Mouse (Mus musculus) midbrain, embryonic 15.5 days (tissue): ENCODE results near the gene Eftud2. TPM values are rescaled to one million over a fixed set of nuclear protein-coding genes. Genes with fewer than 3 reads are reported as not detected.

Experiments used
- ATAC-seq: fragments of 200-750 bp; cut with Nextera tagmentation; replicated peaks from 2 replicates; pipeline ENCODE4 v1.8.0; 2017; ENCODE audit warnings: moderate TSS enrichment
- H3K27ac ChIP-seq: fragments of 300-500 bp; sonication (generic); 2 replicates; pipeline ENCODE4 v1.5.1; 2015; ENCODE audit warnings: mild to moderate bottlenecking, inconsistent platforms
- H3K27me3 ChIP-seq: fragments of 300-500 bp; sonication (generic); replicated peaks from 2 replicates; pipeline ENCODE4 v1.6.1; 2015; ENCODE audit warnings: inconsistent platforms
- H3K36me3 ChIP-seq: fragments of 300-500 bp; sonication (generic); replicated peaks from 2 replicates; pipeline ENCODE4 v1.6.1; 2015; ENCODE audit warnings: inconsistent platforms
- H3K4me1 ChIP-seq: fragments of 300-500 bp; sonication (generic); 2 replicates; pipeline ENCODE4 v1.6.1; 2015; ENCODE audit warnings: inconsistent platforms
- H3K4me2 ChIP-seq: fragments of 300-500 bp; sonication (generic); 2 replicates; pipeline ENCODE4 v1.6.1; 2015; ENCODE audit warnings: inconsistent platforms, mild to moderate bottlenecking, moderate library complexity
- H3K4me3 ChIP-seq: fragments of 300-500 bp; sonication (generic); 2 replicates; pipeline ENCODE4 v1.5.1; 2015; ENCODE audit warnings: mild to moderate bottlenecking, inconsistent platforms
- H3K9ac ChIP-seq: fragments of 300-500 bp; sonication (generic); 2 replicates; pipeline ENCODE4 v1.6.1; 2015; ENCODE audit warnings: mild to moderate bottlenecking, inconsistent platforms
- H3K9me3 ChIP-seq: fragments of 300-500 bp; sonication (generic); 2 replicates; pipeline ENCODE4 v1.6.1; 2016; ENCODE audit warnings: inconsistent platforms
- WGBS: fragments of 180-500 bp; shearing (Covaris S2); methylation state at CpG from one replicate; pipeline ENCODE4 v1.1.7; 2015; ENCODE audit warnings: mixed read lengths; 5-methylcytosine and 5-hydroxymethylcytosine counted together
- polyA plus RNA-seq: library from polyadenylated mRNA; unstranded; fragments of >200 nt; fragmentation: Nextera tagmentation; extraction: Ambion mirVana; gene quantifications from 2 replicates; pipeline ENCODE4 v1.2.1, GENCODE M21; 2015

The Eftud2 gene
- polyA plus RNA-seq, 1 experiment from 2014 or later, result 146 TPM

GRCm38 (mm10) chr11:102864272-102864671 lies 16.5 kb downstream of the Eftud2 start:
- 34% methylated on average over 4 of the region's 4 CpGs for WGBS
- Histone ChIP-seq H3K27ac (no peak overlapping the region), H3K36me3 (peaks cover 47% of the 10 kb centered on the region), H3K4me1 (no peaks in the 10 kb centered on the region), H3K9me3 (no peaks in the 10 kb centered on the region), H3K27me3 (no peaks in the 10 kb centered on the region), H3K9ac (no peak overlapping the region), H3K4me3 (no peak overlapping the region), H3K4me2 (no peak overlapping the region)
- ATAC-seq, result no peak

GRCm38 (mm10) chr11:102859933-102860332 lies 20.9 kb downstream of the Eftud2 start:
- Histone ChIP-seq H3K4me2 (no peak overlapping the region), H3K4me3 (no peak overlapping the region), H3K36me3 (peaks cover 46% of the 10 kb centered on the region; the same call in 1 of the 2 replicates), H3K9ac (no peak overlapping the region), H3K27ac (no peak overlapping the region), H3K9me3 (no peaks in the 10 kb centered on the region), H3K27me3 (no peaks in the 10 kb centered on the region), H3K4me1 (no peaks in the 10 kb centered on the region)
- WGBS, result 96% methylated on average over 8 of the region's 8 CpGs
- no peak for ATAC-seq

- H3K4me3 ChIP-seq, result no peak overlapping the region
- 87% methylated on average over 11 of the region's 11 CpGs for WGBS
- no peak overlapping the region for H3K4me2 ChIP-seq
- H3K4me1 ChIP-seq, result no peaks in the 10 kb centered on the region
- H3K9me3 ChIP-seq, result no peaks in the 10 kb centered on the region
- H3K27me3 ChIP-seq, result no peaks in the 10 kb centered on the region
- H3K36me3 ChIP-seq, result peaks cover 55% of the 10 kb centered on the region
- H3K27ac ChIP-seq, result no peak overlapping the region
- no peak for ATAC-seq
- no peak overlapping the region for H3K9ac ChIP-seq
Observed at GRCm38 (mm10) chr11:102858951-102859350, 21.8 kb downstream of the Eftud2 start.

- 90% methylated on average over 6 of the region's 6 CpGs for WGBS
- H3K36me3 ChIP-seq, result peaks cover 49% of the 10 kb centered on the region
- no peak overlapping the region for H3K4me2 ChIP-seq
Observed at GRCm38 (mm10) chr11:102855941-102856340, 24.8 kb downstream of the Eftud2 start.

GRCm38 (mm10) chr11:102853760-102854159 lies 27.0 kb downstream of the Eftud2 start:
- Histone ChIP-seq H3K9ac (no peak overlapping the region), H3K27ac (no peak overlapping the region), H3K4me2 (no peak overlapping the region), H3K4me3 (no peak overlapping the region), H3K4me1 (no peaks in the 10 kb centered on the region), H3K9me3 (no peaks in the 10 kb centered on the region), H3K27me3 (no peaks in the 10 kb centered on the region), H3K36me3 (peaks cover 58% of the 10 kb centered on the region)
- ATAC-seq, result no peak

More at GRCm38 (mm10) chr11:102855941-102856340, 24.8 kb downstream of the Eftud2 start:
- Histone ChIP-seq H3K9ac (no peak overlapping the region), H3K27ac (no peak overlapping the region), H3K9me3 (no peaks in the 10 kb centered on the region), H3K4me3 (no peak overlapping the region), H3K4me1 (no peaks in the 10 kb centered on the region), H3K27me3 (no peaks in the 10 kb centered on the region)
- ATAC-seq, result no peak

- no peak for ATAC-seq
Observed at GRCm38 (mm10) chr11:102851883-102852282, 28.9 kb downstream of the Eftud2 start.

DNA sequence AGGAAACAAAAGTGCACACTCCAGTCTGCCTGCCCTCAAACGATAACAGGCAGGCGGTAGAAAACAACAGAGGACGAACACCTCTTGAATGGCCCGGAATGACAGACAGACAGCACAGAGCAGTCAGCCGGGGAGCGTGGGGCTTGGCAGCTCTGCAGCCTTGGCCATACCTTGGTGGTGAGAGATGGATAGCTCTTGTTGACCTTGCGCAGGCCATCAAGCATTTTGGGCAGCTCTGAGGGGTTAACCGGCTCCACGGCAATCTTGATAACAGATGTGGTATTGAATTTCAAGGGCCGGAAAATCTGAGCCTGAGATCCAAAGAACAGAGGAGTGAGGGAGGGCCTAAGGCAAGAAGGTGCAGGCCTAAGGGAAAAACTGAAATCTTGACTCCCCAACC lies 34.9 kb downstream of the Eftud2 start:
- H3K9ac ChIP-seq, result no peak overlapping the region
- WGBS, result 93% methylated on average over 10 of the region's 10 CpGs
- peaks cover 77% of the 10 kb centered on the region for H3K36me3 ChIP-seq
- H3K4me2 ChIP-seq, result no peak overlapping the region
- no peak overlapping the region for H3K4me3 ChIP-seq
- no peaks in the 10 kb centered on the region for H3K9me3 ChIP-seq
- no peak overlapping the region for H3K27ac ChIP-seq
- H3K4me1 ChIP-seq, result no peaks in the 10 kb centered on the region
- ATAC-seq, result no peak
- no peaks in the 10 kb centered on the region for H3K27me3 ChIP-seq

More at GRCm38 (mm10) chr11:102851883-102852282, 28.9 kb downstream of the Eftud2 start:
- Histone ChIP-seq H3K9me3 (no peaks in the 10 kb centered on the region), H3K4me3 (no peak overlapping the region), H3K27me3 (no peaks in the 10 kb centered on the region), H3K36me3 (peaks cover 55% of the 10 kb centered on the region), H3K4me2 (no peak overlapping the region), H3K27ac (no peak overlapping the region), H3K9ac (no peak overlapping the region), H3K4me1 (no peaks in the 10 kb centered on the region)
- WGBS, result 69% methylated on average over 5 of the region's 5 CpGs

GRCm38 (mm10) chr11:102838616-102839150 lies 42.1 kb downstream of the Eftud2 start:
- no peaks in the 10 kb centered on the region for H3K27me3 ChIP-seq
- no peak overlapping the region for H3K4me2 ChIP-seq
- no peak overlapping the region for H3K27ac ChIP-seq
- ATAC-seq, result no peak
- no peak overlapping the region for H3K4me3 ChIP-seq
- no peak overlapping the region for H3K9ac ChIP-seq
- no peaks in the 10 kb centered on the region for H3K9me3 ChIP-seq
- peaks cover 46% of the 10 kb centered on the region; the same call in 1 of the 2 replicates for H3K36me3 ChIP-seq
- 90% methylated on average over 9 of the region's 9 CpGs for WGBS
- no peaks in the 10 kb centered on the region for H3K4me1 ChIP-seq

DNA sequence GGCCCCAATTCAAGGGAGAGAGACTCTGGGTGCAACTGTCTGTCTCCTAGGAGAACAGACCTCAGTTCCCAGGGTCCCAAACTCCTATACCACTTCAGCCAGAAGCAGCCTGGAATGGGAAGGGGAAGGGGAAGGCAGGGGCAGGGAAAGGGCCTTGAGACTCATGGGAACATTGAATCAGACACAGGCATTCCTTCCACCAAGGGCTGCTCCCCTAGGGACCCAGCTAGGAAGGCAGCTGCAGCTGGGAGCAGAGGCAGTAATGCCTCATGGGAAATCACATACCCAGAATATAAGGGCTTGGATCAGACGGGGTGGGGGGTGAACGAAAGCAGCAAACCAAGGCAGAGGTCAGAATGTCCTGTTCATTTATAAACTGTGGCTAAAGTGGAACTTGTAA lies 42.7 kb downstream of the Eftud2 start:
- 90% methylated on average over 2 of the region's 2 CpGs for WGBS
- no peak overlapping the region for H3K27ac ChIP-seq
- ATAC-seq, result no peak

DNA sequence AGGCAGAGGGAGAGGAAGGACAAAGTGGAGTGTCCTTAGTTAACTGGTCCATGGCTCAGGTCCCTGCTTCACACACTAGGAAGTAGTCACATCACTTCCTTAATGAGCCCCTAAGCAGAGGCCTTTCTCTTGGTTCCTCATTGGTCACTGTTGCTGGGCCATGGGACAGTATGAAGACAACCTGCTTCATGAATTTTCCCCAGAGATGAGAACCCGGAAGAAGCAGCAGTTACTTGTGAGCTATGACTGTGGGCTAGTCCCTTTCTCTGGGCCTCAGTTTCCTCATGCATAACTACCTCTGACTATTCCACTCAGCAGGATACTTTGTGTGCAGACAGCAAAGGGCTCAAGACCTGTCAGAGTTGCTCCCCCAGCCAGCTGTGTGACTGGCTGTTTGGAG lies 43.4 kb downstream of the Eftud2 start:
- Histone ChIP-seq H3K4me3 (no peak overlapping the region), H3K9me3 (no peaks in the 10 kb centered on the region), H3K9ac (no peak overlapping the region), H3K4me1 (no peaks in the 10 kb centered on the region), H3K27me3 (no peaks in the 10 kb centered on the region), H3K4me2 (no peak overlapping the region), H3K36me3 (peaks cover 35% of the 10 kb centered on the region; the same call in 1 of the 2 replicates), H3K27ac (no peak overlapping the region)
- 100% methylated on average over 1 of the region's 1 CpGs for WGBS
- ATAC-seq, result no peak

More for the DNA sequence above, 42.7 kb downstream of the Eftud2 start:
- Histone ChIP-seq H3K9me3 (no peaks in the 10 kb centered on the region), H3K9ac (no peak overlapping the region), H3K4me2 (no peak overlapping the region), H3K27me3 (no peaks in the 10 kb centered on the region), H3K4me1 (no peaks in the 10 kb centered on the region), H3K36me3 (peaks cover 41% of the 10 kb centered on the region; the same call in 1 of the 2 replicates), H3K4me3 (no peak overlapping the region)

DNA sequence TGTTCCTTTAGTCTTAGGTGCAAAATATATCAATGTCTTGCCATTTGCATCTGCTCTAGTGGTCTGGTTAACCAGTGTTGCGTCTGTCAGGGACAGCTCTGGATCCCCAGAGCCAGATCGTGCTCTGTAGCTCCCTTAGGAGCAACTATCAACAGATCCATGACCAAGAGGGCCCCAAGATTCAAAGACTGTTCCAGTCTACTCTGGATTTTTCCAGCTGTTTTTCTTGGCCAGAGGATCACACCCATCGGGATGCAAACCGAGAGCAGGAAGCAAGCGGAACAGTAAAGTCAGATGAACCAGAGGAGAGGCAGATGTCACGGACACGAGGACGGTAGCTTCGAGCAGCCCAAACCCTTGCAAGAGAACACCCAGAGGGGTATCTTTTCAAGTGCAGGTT lies 44.6 kb downstream of the Eftud2 start:
- no peak overlapping the region for H3K4me3 ChIP-seq
- H3K27ac ChIP-seq, result no peak overlapping the region
- no peak for ATAC-seq
- no peaks in the 10 kb centered on the region for H3K9me3 ChIP-seq
- peaks cover 28% of the 10 kb centered on the region; the same call in 1 of the 2 replicates for H3K36me3 ChIP-seq
- WGBS, result 90% methylated on average over 9 of the region's 9 CpGs
- H3K4me1 ChIP-seq, result no peaks in the 10 kb centered on the region
- no peaks in the 10 kb centered on the region for H3K27me3 ChIP-seq
- H3K9ac ChIP-seq, result no peak overlapping the region
- H3K4me2 ChIP-seq, result no peak overlapping the region

DNA sequence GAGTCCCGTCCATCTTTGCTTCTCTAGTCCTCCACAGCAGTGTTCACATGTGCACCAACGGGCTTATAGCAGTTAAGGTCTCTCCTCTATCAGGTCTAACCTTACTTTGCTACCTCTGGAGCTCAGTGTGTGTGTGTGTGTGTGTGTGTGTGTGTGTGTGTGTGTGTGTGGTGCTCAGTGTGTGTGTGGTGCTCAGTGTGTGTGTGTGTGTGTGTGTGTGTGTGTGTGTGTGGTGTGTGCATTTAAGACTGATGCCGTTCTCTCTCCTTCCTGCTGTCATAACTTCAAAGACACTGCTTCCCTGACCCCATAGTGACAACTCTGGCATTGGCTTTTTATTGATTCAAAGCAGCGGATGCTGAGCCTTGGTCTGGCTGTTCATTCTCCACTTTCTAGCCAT lies 45.2 kb downstream of the Eftud2 start, which contains the start of gene Higd1b:
TSS of gene Higd1b (plus strand) at position 301 of the 400 bp plus-strand sequence.
- Histone ChIP-seq H3K27ac (no peak within 1 kb of the TSS), H3K27me3 (no peaks in the 10 kb centered on the region), H3K9me3 (no peaks in the 10 kb centered on the region), H3K9ac (no peak within 1 kb of the TSS), H3K4me1 (no peaks in the 10 kb centered on the region), H3K4me2 (no peak within 1 kb of the TSS), H3K36me3 (peaks cover 24% of the 10 kb centered on the region; the same call in 1 of the 2 replicates), H3K4me3 (no peak within 1 kb of the TSS)
- ATAC-seq, result no peak
- WGBS, result 63% methylated on average over 4 of the region's 4 CpGs

- Histone ChIP-seq H3K36me3 (peaks cover 14% of the 10 kb centered on the region; the same call in 1 of the 2 replicates), H3K27ac (no peak overlapping the region), H3K4me2 (no peak overlapping the region), H3K9ac (no peak overlapping the region), H3K4me1 (no peaks in the 10 kb centered on the region), H3K27me3 (no peaks in the 10 kb centered on the region), H3K9me3 (no peaks in the 10 kb centered on the region), H3K4me3 (no peak overlapping the region)
- ATAC-seq, result no peak
- WGBS, result 81% methylated on average over 10 of the region's 10 CpGs
Observed at GRCm38 (mm10) chr11:102834219-102834618, 46.6 kb downstream of the Eftud2 start.
